Mouse (Mus musculus) liver, embryonic 11.5 days (tissue): ENCODE data around the gene Samd10. TPM values are rescaled to one million over a fixed set of nuclear protein-coding genes. Genes with fewer than 3 reads are reported as not detected.

Experiments used
- ATAC-seq: fragments of 200-750 bp; cut with Nextera tagmentation; replicated peaks from 2 replicates; pipeline ENCODE4 v1.8.0; 2017; ENCODE audit warnings: moderate number of reproducible peaks, mild to moderate bottlenecking, moderate TSS enrichment, moderate library complexity; ENCODE audit not compliant: low FRiP score
- DNase-seq: peaks from one replicate; pipeline ENCODE4 v3.0.0-alpha.2; 2017; ENCODE audit warnings: low spot score
- H3K27ac ChIP-seq: fragments of 300-500 bp; sonication (generic); 2 replicates; pipeline ENCODE4 v1.5.1; 2014; ENCODE audit warnings: mild to moderate bottlenecking, low read depth, low read length, control low read depth
- H3K27me3 ChIP-seq: fragments of 300-500 bp; sonication (generic); replicated peaks from 2 replicates; pipeline ENCODE4 v1.6.1; 2014; ENCODE audit warnings: low read length, mixed read lengths; ENCODE audit not compliant: control insufficient read depth, insufficient read depth
- H3K36me3 ChIP-seq: fragments of 300-500 bp; sonication (generic); 2 replicates; pipeline ENCODE4 v1.6.1; 2014; ENCODE audit warnings: mild to moderate bottlenecking, low read length, moderate library complexity, mixed read lengths; ENCODE audit not compliant: control insufficient read depth, insufficient read depth
- H3K4me1 ChIP-seq: fragments of 300-500 bp; sonication (generic); replicated peaks from 2 replicates; pipeline ENCODE4 v1.6.1; 2014; ENCODE audit warnings: low read length, mixed read lengths; ENCODE audit not compliant: control insufficient read depth, insufficient read depth
- H3K4me2 ChIP-seq: fragments of 300-500 bp; sonication (generic); 2 replicates; pipeline ENCODE4 v1.6.1; 2014; ENCODE audit warnings: mild to moderate bottlenecking, control low read depth, moderate library complexity
- H3K4me3 ChIP-seq: fragments of 300-500 bp; sonication (generic); 2 replicates; pipeline ENCODE4 v1.5.1; 2014; ENCODE audit warnings: low read depth, low read length, control low read depth
- H3K9ac ChIP-seq: fragments of 300-500 bp; sonication (generic); 2 replicates; pipeline ENCODE4 v1.6.1; 2014; ENCODE audit warnings: low read depth, low read length, control low read depth
- H3K9me3 ChIP-seq: fragments of 300-500 bp; sonication (generic); 2 replicates; pipeline ENCODE4 v1.6.1; 2016; ENCODE audit warnings: low read length, inconsistent platforms, mixed read lengths; ENCODE audit not compliant: control insufficient read depth
- WGBS: fragments of 180-500 bp; shearing (Covaris S2); extraction: QIAGEN DNeasy Blood & Tissue Kit; methylation state at CpG from one replicate; pipeline ENCODE4 v1.1.7; 2014; 5-methylcytosine and 5-hydroxymethylcytosine counted together
- polyA plus RNA-seq: library from polyadenylated mRNA; unstranded; fragments of >200 nt; fragmentation: Nextera tagmentation; extraction: Ambion mirVana; gene quantifications from 2 replicates; pipeline ENCODE4 v1.2.1, GENCODE M21; 2014

Gene Samd10
- polyA plus RNA-seq, 1 experiment from 2014 or later, result 6.2 TPM

DNA sequence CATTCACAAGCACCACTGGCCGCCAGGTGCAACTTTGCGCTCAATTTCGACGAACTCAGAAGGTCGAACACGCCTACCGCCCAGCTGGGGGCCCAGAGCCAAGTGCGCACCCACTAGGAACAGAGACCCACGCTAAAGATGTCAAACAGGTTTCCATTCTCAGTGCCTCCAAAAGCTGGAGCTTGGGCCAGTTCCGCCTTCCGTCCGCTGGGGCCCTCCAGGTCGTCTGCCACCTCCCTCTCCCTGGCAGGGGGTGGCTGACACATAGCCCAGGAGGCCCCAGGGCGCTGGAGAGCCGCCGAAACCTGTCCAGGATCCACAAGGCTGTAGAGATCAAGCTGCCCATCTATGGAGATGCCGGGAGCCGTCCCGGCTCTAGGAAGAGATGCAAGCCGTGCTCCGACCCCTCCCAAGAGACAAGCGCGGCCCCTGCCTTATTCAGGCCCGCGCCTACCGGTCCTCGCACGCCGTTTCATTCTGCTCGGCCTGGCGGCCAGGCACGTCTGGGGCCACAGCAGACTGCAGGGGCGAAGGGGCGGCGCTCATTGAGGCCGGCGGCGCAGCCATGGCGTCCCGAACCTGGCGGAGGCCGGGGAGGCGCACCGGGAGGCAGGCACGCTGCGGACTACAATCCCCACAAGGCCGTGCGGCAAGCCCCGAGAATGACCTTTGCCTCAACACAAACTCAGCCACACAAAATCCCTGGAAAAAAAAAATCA is 17.5 kb downstream of the Samd10 start:
- no peaks in the 10 kb centered on the region for H3K9me3 ChIP-seq
- H3K4me1 ChIP-seq, result peaks cover 45% of the 10 kb centered on the region
- ATAC-seq, result peak; percentile 78
- peak overlapping the region; percentile 91 for H3K9ac ChIP-seq
- peak overlapping the region; percentile 78 for H3K4me3 ChIP-seq
- no peaks in the 10 kb centered on the region for H3K27me3 ChIP-seq
- H3K36me3 ChIP-seq, result peaks cover 19% of the 10 kb centered on the region
- WGBS, result under 1% methylated on average over 49 of the region's 49 CpGs
- DNase-seq, result peak; percentile 85
- H3K4me2 ChIP-seq, result peak overlapping the region; percentile 77
- H3K27ac ChIP-seq, result peak overlapping the region; percentile 95

DNA sequence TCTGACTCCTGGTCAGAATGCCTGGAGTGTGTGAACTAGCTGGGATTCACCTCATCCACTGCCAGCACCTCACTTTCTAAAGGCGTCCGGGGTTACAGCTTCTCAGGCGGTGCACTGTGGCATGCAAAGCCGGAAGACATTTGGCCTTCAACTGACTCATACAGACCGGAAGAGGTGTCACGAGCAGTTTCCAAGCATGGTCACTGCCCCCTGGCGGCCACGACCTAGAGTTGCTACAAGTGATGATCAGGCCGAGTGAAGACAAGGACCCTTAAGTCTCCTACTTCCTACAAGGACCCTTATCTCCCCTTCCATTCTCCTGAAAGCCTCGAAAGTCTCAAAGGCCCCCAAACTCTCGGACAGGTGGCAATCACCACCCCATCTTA is 18.0 kb downstream of the Samd10 start:
- H3K9me3 ChIP-seq, result no peaks in the 10 kb centered on the region
- H3K9ac ChIP-seq, result peak overlapping the region; percentile 91
- DNase-seq (peak; percentile 85), ATAC-seq (peak; percentile 79)
- peak overlapping the region; percentile 78 for H3K4me3 ChIP-seq
- no peaks in the 10 kb centered on the region for H3K27me3 ChIP-seq
- peak overlapping the region; percentile 95 for H3K27ac ChIP-seq
- WGBS, result under 1% methylated on average over 11 of the region's 11 CpGs
- H3K4me2 ChIP-seq, result peak overlapping the region; percentile 77
- H3K4me1 ChIP-seq, result peaks cover 48% of the 10 kb centered on the region
- H3K36me3 ChIP-seq, result peaks cover 14% of the 10 kb centered on the region

DNA sequence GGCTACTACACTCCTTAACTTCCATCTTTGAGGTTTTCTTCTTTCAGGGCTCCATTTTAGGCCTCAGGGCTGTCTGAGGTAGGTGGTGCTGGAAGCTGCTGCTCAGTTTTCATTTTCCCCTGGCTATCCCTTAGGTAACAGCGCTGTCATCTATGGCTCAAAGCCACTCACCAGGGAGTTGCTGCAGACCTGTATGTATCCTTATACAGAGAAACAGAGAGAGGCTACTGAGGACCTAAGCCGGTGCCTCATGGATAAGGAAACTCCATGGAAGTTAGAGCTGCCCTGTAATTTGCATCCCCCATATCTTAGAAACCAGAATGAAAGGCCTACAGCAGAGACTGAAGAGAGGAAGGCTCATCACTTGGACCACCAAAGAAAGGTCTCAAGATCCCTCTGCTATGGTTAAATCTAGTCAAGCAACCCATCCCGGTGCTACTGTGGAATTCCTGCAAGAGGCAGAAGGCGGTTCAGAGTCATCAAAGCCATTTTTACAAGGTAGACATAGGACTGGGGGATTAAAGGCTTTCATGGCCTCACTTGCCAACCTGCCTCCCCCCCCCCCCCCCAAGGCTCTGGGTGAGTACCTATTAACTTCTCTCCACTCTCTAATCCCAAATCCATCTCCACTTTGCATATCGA is 18.8 kb downstream of the Samd10 start:
- peaks cover 10% of the 10 kb centered on the region for H3K36me3 ChIP-seq
- H3K27me3 ChIP-seq, result no peaks in the 10 kb centered on the region
- peak overlapping the region; percentile 78 for H3K4me3 ChIP-seq
- peak overlapping the region; percentile 95 for H3K27ac ChIP-seq
- H3K4me2 ChIP-seq, result peak overlapping the region; percentile 77
- no peak for ATAC-seq
- peak overlapping the region; percentile 91 for H3K9ac ChIP-seq
- H3K9me3 ChIP-seq, result no peaks in the 10 kb centered on the region
- no peak for DNase-seq
- 71% methylated on average over 5 of the region's 5 CpGs for WGBS
- peaks cover 48% of the 10 kb centered on the region for H3K4me1 ChIP-seq

DNA sequence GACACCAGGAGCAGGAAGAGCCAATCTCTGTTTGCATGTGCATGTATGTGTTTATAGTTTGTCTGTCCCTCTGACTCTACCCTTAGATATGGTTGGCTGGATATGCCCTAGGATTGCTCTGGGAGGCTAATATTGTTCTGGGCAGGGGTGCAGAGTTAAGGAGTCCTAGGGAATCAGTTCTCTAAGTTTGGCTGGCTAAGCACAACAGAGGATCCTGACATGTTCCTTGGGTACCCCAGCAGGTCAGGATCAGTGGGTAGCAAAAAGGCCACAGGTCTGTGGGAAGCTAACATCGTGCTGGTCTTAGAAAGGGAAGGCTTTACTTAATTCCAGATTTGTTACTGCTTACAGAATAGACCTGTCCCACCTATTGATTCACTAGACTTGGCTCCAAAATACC is 19.3 kb downstream of the Samd10 start:
- no peak for ATAC-seq
- no peak overlapping the region for H3K4me3 ChIP-seq
- no peak overlapping the region for H3K27ac ChIP-seq
- 96% methylated on average over 1 of the region's 1 CpGs for WGBS
- no peak for DNase-seq
- peaks cover 8% of the 10 kb centered on the region for H3K36me3 ChIP-seq
- no peaks in the 10 kb centered on the region for H3K27me3 ChIP-seq
- H3K4me2 ChIP-seq, result peak overlapping the region; percentile 77; the same call in 1 of the 2 replicates
- H3K4me1 ChIP-seq, result peaks cover 48% of the 10 kb centered on the region
- H3K9ac ChIP-seq, result no peak overlapping the region; the same call in 1 of the 2 replicates
- no peaks in the 10 kb centered on the region for H3K9me3 ChIP-seq

DNA sequence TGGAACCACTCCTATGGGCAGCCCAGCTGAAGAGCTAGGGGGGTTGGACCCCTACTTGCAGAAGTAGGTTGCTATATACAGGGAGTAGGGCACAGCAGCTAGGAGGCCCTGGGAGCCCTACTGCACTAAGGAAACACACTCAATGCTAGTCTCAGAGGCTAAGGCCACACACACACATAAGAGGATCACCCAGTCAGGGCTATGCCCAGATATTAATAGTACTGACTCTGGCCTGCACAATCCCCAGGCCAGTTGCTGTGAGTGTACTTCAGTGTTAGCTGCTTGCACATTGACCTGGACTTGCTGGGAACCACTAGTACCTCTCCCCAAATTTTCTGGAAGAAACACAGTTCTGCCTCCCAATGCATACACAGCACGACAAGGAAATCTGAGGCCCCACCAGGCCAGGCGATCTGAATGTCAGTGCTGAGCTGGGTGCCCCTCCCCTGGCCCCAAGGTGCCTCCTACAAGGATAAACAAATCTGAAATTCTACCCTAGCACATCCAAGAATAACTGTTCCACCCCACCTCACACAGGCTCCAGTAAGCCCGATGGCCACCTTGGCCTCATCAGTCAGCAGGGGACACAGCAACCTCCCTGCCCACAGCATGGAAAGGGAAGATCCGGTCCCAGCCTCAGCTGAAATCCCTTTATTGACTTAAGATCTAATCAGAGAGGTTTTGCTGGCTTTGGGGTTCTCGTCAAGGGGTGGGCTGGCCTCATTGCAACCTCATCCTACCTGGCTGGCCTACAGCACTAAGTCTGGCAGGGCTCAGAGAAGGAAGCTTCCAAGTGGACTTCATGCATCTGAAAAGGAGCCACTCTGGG is 20.0 kb downstream of the Samd10 start:
- H3K4me1 ChIP-seq, result peaks cover 48% of the 10 kb centered on the region

DNA sequence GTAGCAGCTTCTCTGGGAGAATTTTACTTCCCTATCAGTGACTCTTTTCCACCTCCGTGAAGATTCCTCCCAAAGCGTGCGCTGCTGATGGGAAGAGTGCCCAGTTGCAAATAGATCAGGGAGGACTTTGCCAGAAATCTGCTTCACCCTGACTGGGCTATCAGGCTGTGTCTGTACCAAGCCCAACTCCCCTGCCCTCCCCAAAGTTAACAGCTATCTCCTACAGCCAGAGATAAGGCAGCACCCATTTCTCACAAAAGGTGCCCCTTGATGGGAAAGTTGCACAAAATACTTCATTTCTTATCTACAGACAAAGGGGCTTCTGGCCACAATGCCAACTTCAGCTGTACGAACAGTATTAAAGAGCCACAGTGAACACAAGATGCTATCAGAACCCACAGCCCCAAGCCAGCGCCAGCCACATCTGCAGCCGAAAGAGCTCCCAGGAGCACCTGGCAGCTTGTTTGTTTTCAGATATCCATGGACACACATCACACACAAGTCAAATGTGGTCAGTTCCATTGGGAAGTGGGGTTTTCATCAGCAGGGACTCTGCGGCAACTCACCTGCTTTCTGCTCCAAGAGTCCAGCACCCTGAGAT is 20.9 kb downstream of the Samd10 start:
- H3K4me1 ChIP-seq, result peaks cover 52% of the 10 kb centered on the region
- H3K4me2 ChIP-seq, result peak overlapping the region; percentile 54

More for the DNA sequence above, 20.0 kb downstream of the Samd10 start:
- Histone ChIP-seq H3K27me3 (no peaks in the 10 kb centered on the region), H3K4me3 (no peak overlapping the region), H3K4me2 (peak overlapping the region; percentile 77), H3K9ac (no peak overlapping the region; the same call in 1 of the 2 replicates), H3K27ac (peak overlapping the region; percentile 80), H3K36me3 (peaks cover under 1% of the 10 kb centered on the region), H3K9me3 (no peaks in the 10 kb centered on the region)
- peak; percentile 30 for DNase-seq
- ATAC-seq, result no peak
- WGBS, result 52% methylated on average over 5 of the region's 5 CpGs

DNA sequence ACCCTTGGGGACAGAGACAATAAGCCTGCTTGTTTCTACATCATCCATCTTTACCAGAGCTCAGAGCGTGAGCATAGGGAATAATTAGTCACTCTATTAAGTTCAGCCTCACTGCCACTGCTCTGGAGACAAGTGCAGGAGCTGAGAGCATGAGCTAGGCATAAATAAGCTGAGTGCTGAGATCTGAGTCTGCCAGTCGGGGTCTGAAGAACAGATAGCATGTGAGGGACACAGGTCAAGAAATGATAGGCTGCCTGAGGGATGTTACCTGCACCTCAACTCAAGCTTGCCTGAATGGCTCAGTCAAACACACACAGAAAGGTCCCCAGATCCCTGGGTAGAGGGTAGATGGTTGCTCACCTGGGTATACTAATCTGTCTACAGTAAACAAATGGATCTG is 21.9 kb downstream of the Samd10 start:
- ATAC-seq (no peak), DNase-seq (no peak)
- Histone ChIP-seq H3K9me3 (no peaks in the 10 kb centered on the region), H3K4me2 (peak overlapping the region; percentile 15; the same call in 1 of the 2 replicates), H3K36me3 (peaks cover 5% of the 10 kb centered on the region), H3K9ac (0 out of 2 replicates have a peak overlapping the region, but pooled peaks have one; percentile 6), H3K4me3 (no peak overlapping the region), H3K4me1 (peaks cover 49% of the 10 kb centered on the region), H3K27ac (no peak overlapping the region), H3K27me3 (no peaks in the 10 kb centered on the region)
- WGBS, result 79% methylated on average over 2 of the region's 2 CpGs

More for the DNA sequence above, 20.9 kb downstream of the Samd10 start:
- H3K36me3 ChIP-seq, result peaks cover under 1% of the 10 kb centered on the region; the same call in 1 of the 2 replicates
- no peaks in the 10 kb centered on the region for H3K27me3 ChIP-seq
- H3K9ac ChIP-seq, result peak overlapping the region; percentile 8; the same call in 1 of the 2 replicates
- H3K4me3 ChIP-seq, result peak overlapping the region; percentile 1; the same call in 1 of the 2 replicates
- H3K27ac ChIP-seq, result peak overlapping the region; percentile 80
- 59% methylated on average over 7 of the region's 7 CpGs for WGBS
- ATAC-seq (peak; percentile 46), DNase-seq (peak; percentile 39)
- H3K9me3 ChIP-seq, result no peaks in the 10 kb centered on the region

DNA sequence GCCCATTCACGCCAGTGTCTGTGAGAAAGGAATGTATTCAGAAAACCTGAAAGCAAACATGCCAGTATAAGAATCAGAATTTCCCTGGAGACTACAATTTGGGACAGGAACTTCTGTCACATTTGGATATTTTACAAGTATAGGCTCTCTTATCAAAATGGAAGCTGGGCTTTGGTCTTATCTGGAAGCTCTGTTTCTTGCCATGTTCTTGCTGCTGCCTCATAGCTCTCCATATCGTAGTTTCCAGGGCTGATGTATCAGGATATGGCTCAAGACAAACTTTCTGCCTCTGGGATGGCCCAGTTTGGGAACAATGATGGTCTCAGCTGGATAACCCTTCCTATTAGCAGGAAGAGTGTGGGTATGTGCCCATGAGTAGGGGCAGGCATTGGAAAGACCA is 22.4 kb downstream of the Samd10 start:
- no peak overlapping the region for H3K27ac ChIP-seq
- H3K9ac ChIP-seq, result no peak overlapping the region
- peaks cover 5% of the 10 kb centered on the region for H3K36me3 ChIP-seq
- DNase-seq (peak; percentile 26), ATAC-seq (no peak)
- WGBS, result 73% methylated on average over 2 of the region's 2 CpGs
- H3K9me3 ChIP-seq, result no peaks in the 10 kb centered on the region
- H3K27me3 ChIP-seq, result no peaks in the 10 kb centered on the region
- peak overlapping the region; percentile 15; the same call in 1 of the 2 replicates for H3K4me2 ChIP-seq
- H3K4me3 ChIP-seq, result no peak overlapping the region
- H3K4me1 ChIP-seq, result peaks cover 49% of the 10 kb centered on the region
